Mouse (Mus musculus) midbrain, embryonic 13.5 days (tissue): ENCODE data around the gene Lix1l. TPM values are rescaled to one million over a fixed set of nuclear protein-coding genes. Genes with fewer than 3 reads are reported as not detected.

Experiments
- ATAC-seq: fragments of 200-750 bp; cut with Nextera tagmentation; 2 replicates; pipeline ENCODE4 v1.8.0; 2017; ENCODE audit warnings: mild to moderate bottlenecking, moderate TSS enrichment, moderate library complexity
- H3K27ac ChIP-seq: fragments of 300-500 bp; sonication (generic); 2 replicates; pipeline ENCODE4 v1.5.1; 2015; ENCODE audit warnings: inconsistent platforms, mild to moderate bottlenecking, moderate library complexity
- H3K27me3 ChIP-seq: fragments of 300-500 bp; sonication (generic); 2 replicates; pipeline ENCODE4 v1.6.1; 2015; ENCODE audit warnings: mild to moderate bottlenecking, inconsistent platforms
- H3K36me3 ChIP-seq: fragments of 300-500 bp; sonication (generic); 2 replicates; pipeline ENCODE4 v1.6.1; 2015; ENCODE audit warnings: mild to moderate bottlenecking, inconsistent platforms
- H3K4me1 ChIP-seq: fragments of 300-500 bp; sonication (generic); replicated peaks from 2 replicates; pipeline ENCODE4 v1.6.1; 2015; ENCODE audit warnings: inconsistent platforms
- H3K4me2 ChIP-seq: fragments of 300-500 bp; sonication (generic); replicated peaks from 2 replicates; pipeline ENCODE4 v1.6.1; 2015; ENCODE audit warnings: moderate library complexity, mild to moderate bottlenecking, inconsistent platforms
- H3K4me3 ChIP-seq: fragments of 300-500 bp; sonication (generic); replicated peaks from 2 replicates; pipeline ENCODE4 v1.5.1; 2015; ENCODE audit warnings: mild to moderate bottlenecking, inconsistent platforms
- H3K9ac ChIP-seq: fragments of 300-500 bp; sonication (generic); replicated peaks from 2 replicates; pipeline ENCODE4 v1.6.1; 2015; ENCODE audit warnings: mild to moderate bottlenecking, inconsistent platforms
- H3K9me3 ChIP-seq: fragments of 300-500 bp; sonication (generic); 2 replicates; pipeline ENCODE4 v1.6.1; 2016; ENCODE audit warnings: mild to moderate bottlenecking, inconsistent platforms
- WGBS: fragments of 180-500 bp; shearing (Covaris S2); methylation state at CpG from one replicate; pipeline ENCODE4 v1.1.7; 2015; 5-methylcytosine and 5-hydroxymethylcytosine counted together
- polyA plus RNA-seq: library from polyadenylated mRNA; unstranded; fragments of >200 nt; fragmentation: Nextera tagmentation; extraction: Ambion mirVana; gene quantifications from 2 replicates; pipeline ENCODE4 v1.2.1, GENCODE M21; 2015

Gene Lix1l
- polyA plus RNA-seq, 1 experiment from 2014 or later, result 6.2 TPM

DNA sequence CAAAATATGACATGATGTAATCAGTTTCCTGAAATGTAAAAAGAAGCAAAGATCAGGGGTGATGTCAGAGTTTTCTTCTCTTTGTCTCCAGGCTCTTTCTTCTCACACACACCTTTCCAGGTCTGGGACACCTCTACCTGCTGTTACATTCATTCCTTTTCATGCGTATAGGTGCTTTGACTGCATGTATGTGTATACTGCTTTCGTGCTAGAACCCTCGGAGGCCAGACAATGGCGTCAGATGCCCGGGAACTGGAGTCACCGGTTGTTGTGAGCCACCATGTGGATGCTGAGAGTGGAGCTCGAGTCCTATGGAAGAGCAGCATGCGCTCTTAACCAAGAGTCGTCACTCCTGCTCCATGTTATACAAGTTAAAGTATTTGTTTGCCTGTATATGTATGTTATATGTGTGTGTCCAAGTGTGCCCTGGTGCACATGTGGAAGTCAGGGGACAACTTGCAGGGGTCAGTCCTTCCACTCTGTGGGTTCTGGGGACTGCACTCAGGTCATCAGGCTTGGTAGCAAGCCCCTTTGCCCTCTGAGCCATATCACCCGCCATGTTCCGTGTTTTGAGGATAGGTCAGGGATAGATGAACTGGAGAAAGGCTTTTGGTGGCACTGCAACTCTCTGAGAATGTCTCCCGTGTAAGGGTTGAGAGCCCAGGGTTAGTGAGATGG lies 22.2 kb upstream of the Lix1l start:
- H3K4me3 ChIP-seq, result no peak overlapping the region
- peaks cover 20% of the 10 kb centered on the region for H3K4me1 ChIP-seq
- 79% methylated on average over 12 of the region's 12 CpGs for WGBS
- no peaks in the 10 kb centered on the region for H3K36me3 ChIP-seq
- H3K27ac ChIP-seq, result no peak overlapping the region
- no peak overlapping the region for H3K9ac ChIP-seq
- ATAC-seq, result no peak
- H3K27me3 ChIP-seq, result peaks cover 9% of the 10 kb centered on the region; the same call in 1 of the 2 replicates
- no peaks in the 10 kb centered on the region for H3K9me3 ChIP-seq
- no peak overlapping the region for H3K4me2 ChIP-seq

- Histone ChIP-seq H3K27ac (no peak overlapping the region), H3K9ac (no peak overlapping the region), H3K9me3 (no peaks in the 10 kb centered on the region), H3K4me1 (peaks cover 20% of the 10 kb centered on the region), H3K4me2 (no peak overlapping the region), H3K4me3 (no peak overlapping the region), H3K36me3 (no peaks in the 10 kb centered on the region; the same call in 1 of the 2 replicates), H3K27me3 (peaks cover 9% of the 10 kb centered on the region; the same call in 1 of the 2 replicates)
- WGBS, result 79% methylated on average over 4 of the region's 4 CpGs
- ATAC-seq, result no peak
Measured at GRCm38 (mm10) chr3:96579239-96579750, 21.7 kb upstream of the Lix1l start.

- Histone ChIP-seq H3K9ac (peak overlapping the region; percentile 55), H3K4me3 (peak overlapping the region; percentile 29), H3K4me1 (peaks cover 20% of the 10 kb centered on the region), H3K9me3 (no peaks in the 10 kb centered on the region), H3K36me3 (no peaks in the 10 kb centered on the region; the same call in 1 of the 2 replicates), H3K27ac (no peak overlapping the region), H3K27me3 (peaks cover 9% of the 10 kb centered on the region; the same call in 1 of the 2 replicates), H3K4me2 (peak overlapping the region; percentile 55)
- peak; percentile 77 for ATAC-seq
- WGBS, result 11% methylated on average over 16 of the region's 16 CpGs
Measured at GRCm38 (mm10) chr3:96579885-96580454, 21.0 kb upstream of the Lix1l start.

DNA sequence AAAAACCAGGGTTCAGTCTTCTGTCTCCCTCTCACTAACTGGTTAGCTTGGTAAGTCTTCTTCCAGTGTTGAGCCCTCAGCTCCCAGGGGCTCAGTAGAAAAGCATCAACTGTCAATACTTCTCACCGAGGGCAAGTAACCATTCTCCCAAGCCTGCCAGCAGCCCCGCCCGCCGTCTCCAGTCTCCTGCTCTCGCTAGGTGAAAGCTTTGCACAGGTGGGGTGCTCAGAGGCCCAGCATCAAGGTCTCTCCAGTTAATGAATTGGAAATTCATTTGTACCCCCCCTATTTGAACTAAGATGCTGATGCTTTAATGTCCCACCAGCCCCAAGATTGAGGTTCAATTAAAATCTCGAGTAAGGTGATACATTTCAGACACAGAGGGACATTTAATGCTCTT lies 19.8 kb upstream of the Lix1l start:
- WGBS, result 48% methylated on average over 6 of the region's 6 CpGs
- Histone ChIP-seq H3K27me3 (peaks cover 9% of the 10 kb centered on the region; the same call in 1 of the 2 replicates), H3K9me3 (no peaks in the 10 kb centered on the region), H3K36me3 (no peaks in the 10 kb centered on the region; the same call in 1 of the 2 replicates), H3K4me3 (no peak overlapping the region), H3K9ac (no peak overlapping the region; the same call in 1 of the 2 replicates), H3K4me1 (peaks cover 19% of the 10 kb centered on the region), H3K4me2 (no peak overlapping the region), H3K27ac (no peak overlapping the region)
- no peak for ATAC-seq

GRCm38 (mm10) chr3:96581771-96582515 lies 19.0 kb upstream of the Lix1l start:
- ATAC-seq, result no peak
- H3K9me3 ChIP-seq, result no peaks in the 10 kb centered on the region
- H3K4me3 ChIP-seq, result no peak overlapping the region
- no peak overlapping the region for H3K4me2 ChIP-seq
- peaks cover 9% of the 10 kb centered on the region; the same call in 1 of the 2 replicates for H3K27me3 ChIP-seq
- no peak overlapping the region for H3K9ac ChIP-seq
- H3K36me3 ChIP-seq, result no peaks in the 10 kb centered on the region; the same call in 1 of the 2 replicates
- H3K4me1 ChIP-seq, result peaks cover 11% of the 10 kb centered on the region
- WGBS, result 85% methylated on average over 16 of the region's 16 CpGs
- H3K27ac ChIP-seq, result no peak overlapping the region

GRCm38 (mm10) chr3:96583386-96583785 lies 17.6 kb upstream of the Lix1l start:
- Histone ChIP-seq H3K4me3 (no peak overlapping the region), H3K9me3 (no peaks in the 10 kb centered on the region), H3K36me3 (no peaks in the 10 kb centered on the region; the same call in 1 of the 2 replicates), H3K4me1 (peaks cover 6% of the 10 kb centered on the region), H3K4me2 (no peak overlapping the region), H3K27ac (no peak overlapping the region), H3K27me3 (peaks cover 9% of the 10 kb centered on the region; the same call in 1 of the 2 replicates), H3K9ac (no peak overlapping the region)
- no peak for ATAC-seq
- 96% methylated on average over 5 of the region's 5 CpGs for WGBS

DNA sequence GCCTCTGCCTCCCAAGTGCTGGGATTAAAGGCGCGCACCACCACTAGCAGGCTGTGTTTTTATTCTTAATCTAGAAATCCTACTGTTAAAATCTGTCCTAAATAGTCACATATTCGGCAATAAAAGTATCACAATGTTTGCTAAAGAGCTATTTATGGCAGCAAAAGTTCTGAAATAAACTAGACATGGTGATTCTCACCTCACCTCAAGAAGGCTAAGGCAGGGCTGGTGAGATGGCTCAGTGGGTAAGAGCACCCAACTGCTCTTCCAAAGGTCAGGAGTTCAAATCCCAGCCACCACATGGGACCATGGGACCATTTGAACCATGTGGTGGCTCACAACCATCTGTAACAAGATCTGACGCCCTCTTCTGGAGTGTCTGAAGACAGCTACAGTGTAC lies 10.3 kb upstream of the Lix1l start:
- Histone ChIP-seq H3K4me2 (no peak overlapping the region), H3K4me1 (peaks cover 19% of the 10 kb centered on the region), H3K27ac (no peak overlapping the region), H3K27me3 (peaks cover 8% of the 10 kb centered on the region; the same call in 1 of the 2 replicates), H3K9ac (no peak overlapping the region), H3K36me3 (no peaks in the 10 kb centered on the region), H3K9me3 (no peaks in the 10 kb centered on the region), H3K4me3 (no peak overlapping the region)
- no peak for ATAC-seq
- WGBS, result 80% methylated on average over 4 of the region's 4 CpGs

GRCm38 (mm10) chr3:96593374-96593773 lies 7.6 kb upstream of the Lix1l start:
- Histone ChIP-seq H3K4me2 (peak overlapping the region; percentile 70), H3K36me3 (no peaks in the 10 kb centered on the region), H3K9me3 (no peaks in the 10 kb centered on the region), H3K27ac (peak overlapping the region; percentile 76), H3K9ac (peak overlapping the region; percentile 78), H3K27me3 (peaks cover 12% of the 10 kb centered on the region; the same call in 1 of the 2 replicates), H3K4me1 (peaks cover 46% of the 10 kb centered on the region), H3K4me3 (peak overlapping the region; percentile 67)
- WGBS, result 1% methylated on average over 10 of the region's 10 CpGs
- no peak for ATAC-seq

DNA sequence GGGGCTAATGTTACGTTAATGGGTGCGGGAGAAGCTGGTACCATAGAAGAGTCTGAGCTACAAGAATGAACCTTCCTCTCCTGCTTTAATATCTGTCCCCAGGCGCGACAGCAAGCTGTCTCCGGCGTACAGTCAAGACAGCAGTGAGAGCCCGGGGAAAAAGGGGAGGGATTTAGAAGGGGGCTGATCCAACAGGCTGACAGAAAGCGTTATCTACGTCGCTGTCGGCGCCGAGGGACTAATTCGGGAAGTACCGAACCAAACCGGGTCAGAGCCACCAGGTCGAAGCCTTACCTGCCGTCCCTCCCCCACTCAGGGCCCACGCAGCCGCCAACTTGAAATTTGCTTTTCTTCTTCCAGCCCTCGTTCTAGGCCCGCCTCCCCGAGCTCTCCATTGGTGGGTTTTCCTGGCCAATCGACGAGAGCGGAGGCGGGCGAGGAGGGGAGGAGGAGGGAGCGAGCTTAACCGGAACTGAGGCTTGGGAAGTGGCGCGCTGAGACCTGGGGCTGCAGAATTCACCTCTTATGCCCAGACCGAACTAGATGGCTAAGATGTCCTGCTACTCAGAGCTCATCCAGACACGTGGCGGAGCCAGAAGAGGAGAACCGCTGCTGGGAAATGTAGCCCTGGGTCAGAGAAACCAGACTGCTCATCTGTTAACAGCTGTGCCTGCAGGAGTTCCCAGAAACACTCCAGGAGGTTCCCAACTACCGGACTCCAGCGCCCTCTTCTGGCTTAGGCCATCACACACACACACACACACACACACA lies 7.0 kb upstream of the Lix1l start, which contains the start of gene Polr3gl:
Gene Polr3gl (minus strand): TSS at position 392 of the 771 bp plus-strand sequence.
- no peaks in the 10 kb centered on the region for H3K9me3 ChIP-seq
- H3K36me3 ChIP-seq, result no peaks in the 10 kb centered on the region
- peaks cover 52% of the 10 kb centered on the region for H3K4me1 ChIP-seq
- H3K27me3 ChIP-seq, result peaks cover 14% of the 10 kb centered on the region; the same call in 1 of the 2 replicates
- H3K4me2 ChIP-seq, result peak within 1 kb of the TSS; percentile 70
- peak; percentile 88 for ATAC-seq
- H3K9ac ChIP-seq, result peak within 1 kb of the TSS; percentile 78
- H3K27ac ChIP-seq, result peak within 1 kb of the TSS; percentile 76
- WGBS, result under 1% methylated on average over 38 of the region's 38 CpGs
- peak within 1 kb of the TSS; percentile 67 for H3K4me3 ChIP-seq

- H3K4me2 ChIP-seq, result no peak overlapping the region
- no peak overlapping the region for H3K4me3 ChIP-seq
- peaks cover 14% of the 10 kb centered on the region; the same call in 1 of the 2 replicates for H3K27me3 ChIP-seq
- H3K27ac ChIP-seq, result no peak overlapping the region
- H3K9ac ChIP-seq, result no peak overlapping the region
- WGBS, result 81% methylated on average over 5 of the region's 5 CpGs
- ATAC-seq, result no peak
- no peaks in the 10 kb centered on the region for H3K36me3 ChIP-seq
- peaks cover 59% of the 10 kb centered on the region for H3K4me1 ChIP-seq
- no peaks in the 10 kb centered on the region for H3K9me3 ChIP-seq
Measured at GRCm38 (mm10) chr3:96594851-96595250, 6.1 kb upstream of the Lix1l start.

GRCm38 (mm10) chr3:96595661-96596060 lies 5.3 kb upstream of the Lix1l start:
- Histone ChIP-seq H3K9me3 (no peaks in the 10 kb centered on the region), H3K27ac (no peak overlapping the region), H3K36me3 (no peaks in the 10 kb centered on the region), H3K9ac (no peak overlapping the region), H3K4me1 (peaks cover 67% of the 10 kb centered on the region), H3K4me3 (peak overlapping the region; percentile 51), H3K27me3 (peaks cover 14% of the 10 kb centered on the region; the same call in 1 of the 2 replicates), H3K4me2 (peak overlapping the region; percentile 85)
- WGBS, result 15% methylated on average over 6 of the region's 6 CpGs
- ATAC-seq, result no peak
